Mouse (Mus musculus) E14TG2a.4 (cell line): Measurements from ENCODE around the gene Atp6ap1.

Experiments used
- H3K27me3 ChIP-seq: 2 replicates; pipeline ENCODE4 v1.6.1; 2014; ENCODE audit warnings: low read length, control low read depth; ENCODE audit not compliant: insufficient read depth
- H3K36me3 ChIP-seq: 2 replicates; pipeline ENCODE4 v1.6.1; 2014; ENCODE audit warnings: low read length, control low read depth; ENCODE audit not compliant: insufficient read depth
- H3K4me1 ChIP-seq: replicated peaks from 2 replicates; pipeline ENCODE4 v1.6.1; 2014; ENCODE audit warnings: low read depth, low read length, control low read depth
- H3K4me3 ChIP-seq: replicated peaks from 2 replicates; pipeline ENCODE4 v1.5.1; 2014; ENCODE audit warnings: mild to moderate bottlenecking, low read length
- H3K9me3 ChIP-seq: 2 replicates; pipeline ENCODE4 v1.6.1; 2014; ENCODE audit warnings: low read length, control low read depth
- CTCF ChIP-seq: conservative IDR thresholded peaks from 2 replicates; pipeline ENCODE4 v1.5.1; 2014; ENCODE audit warnings: low read length
- NANOG ChIP-seq: IDR thresholded peaks from 2 replicates; pipeline ENCODE4 v1.6.1; 2014; ENCODE audit warnings: borderline replicate concordance, low read length, mixed read lengths
- POU5F1 ChIP-seq: IDR thresholded peaks from 2 replicates; pipeline ENCODE4 v1.6.1; 2014; ENCODE audit warnings: low read length, borderline replicate concordance

Atp6ap1 gene

DNA sequence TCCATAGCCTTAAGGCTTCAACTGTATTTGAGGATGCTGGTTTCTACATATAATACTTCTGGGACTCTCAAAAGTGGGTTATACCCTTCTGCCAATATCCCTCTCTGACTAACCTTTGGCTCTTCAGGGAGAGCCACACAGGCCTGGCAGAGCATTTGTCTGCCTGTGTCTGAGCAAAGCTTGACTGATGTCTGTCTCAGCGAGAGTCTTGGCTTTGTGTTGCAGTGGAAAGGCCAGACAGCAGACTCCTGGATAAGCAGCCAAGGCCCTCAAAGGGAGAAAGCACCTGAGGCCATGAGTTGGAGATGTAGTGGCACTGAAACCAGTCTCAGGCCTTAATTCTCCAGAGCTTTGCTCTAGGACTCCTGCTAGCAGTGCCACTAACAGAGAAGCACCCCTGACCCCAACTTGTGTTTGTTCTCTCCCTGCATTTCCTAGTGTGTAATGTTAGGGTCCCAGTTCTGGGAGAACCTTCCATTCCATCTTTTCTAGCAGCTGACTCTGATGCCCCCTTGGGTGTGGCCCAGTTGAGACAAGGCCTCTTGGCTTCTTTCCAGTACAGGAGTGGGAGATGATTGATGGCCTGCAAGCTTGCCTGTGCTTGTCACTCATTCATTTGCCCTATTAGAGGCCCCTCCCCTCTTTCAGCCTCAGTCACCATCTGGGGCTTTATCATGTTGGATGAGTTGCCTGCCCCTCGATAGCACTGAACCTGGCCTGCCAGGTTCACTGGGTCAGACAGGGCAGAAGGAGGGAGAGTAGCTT lies 33.5 kb downstream of the Atp6ap1 start:
- TF ChIP-seq POU5F1 (no peak), NANOG (no peak), CTCF (no peak)
- Histone ChIP-seq H3K27me3 (no peaks in the 10 kb centered on the region), H3K4me3 (no peak overlapping the region), H3K4me1 (peaks cover 20% of the 10 kb centered on the region), H3K9me3 (no peaks in the 10 kb centered on the region), H3K36me3 (peaks cover 40% of the 10 kb centered on the region)

DNA sequence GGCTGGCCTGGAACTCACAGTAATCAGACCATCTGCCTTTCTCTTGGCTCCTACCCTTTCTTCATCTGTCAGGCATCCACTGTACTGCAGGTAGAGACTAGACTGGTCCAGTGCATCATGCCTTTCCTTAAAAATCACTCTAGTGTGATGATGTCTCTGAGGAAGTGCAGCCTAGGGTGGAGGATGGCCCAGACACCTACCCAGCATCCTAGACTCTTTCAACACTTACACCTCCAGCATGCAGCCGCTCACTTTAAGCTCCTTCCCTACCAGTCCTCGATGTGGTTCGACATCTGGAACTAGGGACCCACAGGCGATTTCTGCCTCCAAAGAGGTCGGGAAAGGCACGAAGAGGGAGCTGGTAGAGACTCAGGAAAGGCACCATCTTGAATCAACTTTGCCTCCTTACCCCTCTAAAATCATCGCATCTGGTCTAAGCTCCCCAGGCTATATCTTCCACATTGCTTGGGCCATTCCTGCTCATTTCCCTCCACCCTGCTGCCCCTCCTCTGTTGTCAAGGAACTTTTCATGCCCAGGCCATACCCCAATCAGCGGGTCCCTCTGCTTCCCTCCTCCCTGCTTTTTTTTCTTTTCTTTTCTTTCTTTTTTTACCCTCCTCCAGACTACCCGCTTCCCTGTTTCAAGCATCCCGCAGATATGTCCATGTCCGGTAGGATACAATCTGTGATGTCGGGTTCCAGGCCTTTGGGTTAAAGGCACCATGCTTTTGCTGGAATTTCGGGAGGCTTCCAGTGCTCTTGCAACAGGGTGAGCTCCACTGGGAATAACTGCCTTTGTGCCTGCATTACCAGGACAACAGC lies 56.0 kb downstream of the Atp6ap1 start:
- Histone ChIP-seq H3K4me1 (no peaks in the 10 kb centered on the region), H3K4me3 (peak overlapping the region; percentile 84), H3K36me3 (0 out of 2 replicates have a peak, but pooled peaks cover 8% of the 10 kb centered on the region), H3K9me3 (no peaks in the 10 kb centered on the region), H3K27me3 (no peaks in the 10 kb centered on the region)
- TF ChIP-seq CTCF (no peak), NANOG (no peak), POU5F1 (no peak)

DNA sequence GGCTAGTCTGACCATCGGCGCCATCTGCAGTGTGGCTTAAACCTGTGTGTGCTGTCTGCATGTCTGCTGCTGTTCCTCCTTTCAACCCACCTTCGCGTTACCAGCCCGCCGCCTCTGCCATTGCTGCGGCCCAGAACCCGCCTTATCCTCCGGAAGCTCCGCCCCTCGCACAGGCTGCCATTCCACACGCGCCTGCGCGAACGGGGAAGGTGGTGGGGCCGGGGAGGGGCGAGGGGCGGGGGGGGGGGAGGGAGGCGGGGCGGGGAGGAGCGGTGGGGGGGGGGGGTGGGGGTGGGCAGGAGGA lies 56.5 kb downstream of the Atp6ap1 start, which contains the start of gene Lage3:
Gene Lage3 (minus strand): TSS at position 152 of the 304 bp plus-strand sequence.
- Histone ChIP-seq H3K4me3 (peak within 1 kb of the TSS; percentile 84), H3K36me3 (0 out of 2 replicates have a peak, but pooled peaks cover 4% of the 10 kb centered on the region), H3K4me1 (no peaks in the 10 kb centered on the region), H3K27me3 (no peaks in the 10 kb centered on the region), H3K9me3 (no peaks in the 10 kb centered on the region)
- no peak for TF ChIP-seq NANOG
